Mouse (Mus musculus) embryonic facial prominence, embryonic 14.5 days (tissue): ENCODE results near the gene Fryl. TPM values are rescaled to one million over a fixed set of nuclear protein-coding genes. Genes with fewer than 3 reads are reported as not detected.
A peak's percentile ranks its signal among the peaks of the same experiment; 100 is the strongest.
"Not testable (repeated sequence)": the region's sequence is repeated elsewhere in the genome, so short reads cannot be mapped to it uniquely, and the experiment has no call there.

Source experiments
- ATAC-seq: fragments of 200-750 bp; cut with Nextera tagmentation; 2 replicates; pipeline ENCODE4 v1.8.0; 2017; ENCODE audit warnings: low read depth, moderate number of reproducible peaks, moderate TSS enrichment
- DNase-seq: peaks from one replicate; pipeline ENCODE4 v3.0.0-alpha.2; 2015; ENCODE audit warnings: low spot score
- H3K27ac ChIP-seq: fragments of 300-500 bp; sonication (generic); replicated peaks from 2 replicates; pipeline ENCODE4 v1.5.1; 2014; ENCODE audit warnings: low read depth, mild to moderate bottlenecking, low read length, moderate library complexity
- H3K27me3 ChIP-seq: fragments of 300-500 bp; sonication (generic); replicated peaks from 2 replicates; pipeline ENCODE4 v1.6.1; 2014; ENCODE audit warnings: low read length; ENCODE audit not compliant: control insufficient read depth, insufficient read depth
- H3K36me3 ChIP-seq: fragments of 300-500 bp; sonication (generic); 2 replicates; pipeline ENCODE4 v1.6.1; 2014; ENCODE audit warnings: low read length, mixed read lengths; ENCODE audit not compliant: control insufficient read depth, insufficient read depth
- H3K4me1 ChIP-seq: fragments of 300-500 bp; sonication (generic); 2 replicates; pipeline ENCODE4 v1.6.1; 2014; ENCODE audit warnings: antibody characterized with exemption, low read length; ENCODE audit not compliant: control insufficient read depth, insufficient read depth
- H3K4me2 ChIP-seq: fragments of 300-500 bp; sonication (generic); 2 replicates; pipeline ENCODE4 v1.6.1; 2014; ENCODE audit warnings: low read depth, mild to moderate bottlenecking, low read length, moderate library complexity, mixed read lengths
- H3K4me3 ChIP-seq: fragments of 300-500 bp; sonication (generic); 2 replicates; pipeline ENCODE4 v1.5.1; 2014; ENCODE audit warnings: low read depth, mild to moderate bottlenecking, low read length
- H3K9ac ChIP-seq: fragments of 300-500 bp; sonication (generic); 2 replicates; pipeline ENCODE4 v1.6.1; 2014; ENCODE audit warnings: low read depth, mild to moderate bottlenecking, low read length, moderate library complexity, mixed read lengths
- H3K9me3 ChIP-seq: fragments of 300-500 bp; sonication (generic); 2 replicates; pipeline ENCODE4 v1.6.1; 2016; ENCODE audit warnings: low read length; ENCODE audit not compliant: control insufficient read depth
- WGBS: fragments of 180-500 bp; shearing (Covaris S2); extraction: QIAGEN DNeasy Blood & Tissue Kit; methylation state at CpG from one replicate; pipeline ENCODE4 v1.1.7; 2014; 5-methylcytosine and 5-hydroxymethylcytosine counted together
- polyA plus RNA-seq: library from polyadenylated mRNA; unstranded; fragments of >200 nt; fragmentation: Nextera tagmentation; extraction: Ambion mirVana; gene quantifications from 2 replicates; pipeline ENCODE4 v1.2.1, GENCODE M21; 2014

The Fryl gene
- polyA plus RNA-seq, 1 experiment from 2014 or later = 26.8 TPM

- H3K9ac ChIP-seq, DNase-seq, H3K9me3 ChIP-seq, H3K4me1 ChIP-seq, H3K36me3 ChIP-seq, H3K27ac ChIP-seq: not testable (repeated sequence)
- Histone ChIP-seq H3K4me3 (peak overlapping the region; percentile 34), H3K4me2 (peak overlapping the region; percentile 63), H3K27me3 (peaks cover 12% of the 10 kb centered on the region)
- ATAC-seq = peak; percentile 75
- 23% methylated on average over 19 of the region's 27 CpGs for WGBS
Observed at GRCm38 (mm10) chr5:73012884-73013610, 243.4 kb downstream of the Fryl start.

DNA sequence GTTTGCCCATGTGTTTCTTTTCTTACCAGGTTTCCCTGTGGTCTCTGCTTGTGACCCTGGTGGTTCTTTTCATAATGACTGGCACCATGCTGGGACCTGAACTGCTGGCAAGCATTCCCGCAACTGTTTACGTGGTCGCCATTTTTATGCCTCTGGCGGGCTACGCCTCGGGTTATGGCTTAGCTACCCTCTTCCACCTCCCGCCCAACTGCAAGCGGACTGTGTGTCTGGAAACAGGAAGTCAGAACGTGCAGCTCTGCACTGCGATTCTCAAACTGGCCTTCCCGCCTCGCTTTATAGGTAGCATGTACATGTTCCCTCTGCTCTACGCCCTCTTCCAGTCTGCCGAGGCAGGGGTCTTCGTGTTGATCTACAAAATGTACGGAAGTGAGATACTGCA is 244.6 kb downstream of the Fryl start:
- not testable (repeated sequence) for H3K4me1 ChIP-seq, H3K9ac ChIP-seq, H3K4me2 ChIP-seq, DNase-seq, H3K9me3 ChIP-seq, H3K4me3 ChIP-seq, ATAC-seq, H3K27ac ChIP-seq, H3K36me3 ChIP-seq
- 88% methylated on average over 14 of the region's 16 CpGs for WGBS
- H3K27me3 ChIP-seq = peaks cover 22% of the 10 kb centered on the region

- WGBS = 44% methylated on average over 8 of the region's 8 CpGs
- H3K27ac ChIP-seq, H3K4me2 ChIP-seq, H3K9ac ChIP-seq, H3K4me3 ChIP-seq, DNase-seq, H3K9me3 ChIP-seq, H3K4me1 ChIP-seq, H3K36me3 ChIP-seq: not testable (repeated sequence)
- ATAC-seq = peak; percentile 39; the same call in 1 of the 2 replicates
- H3K27me3 ChIP-seq = peaks cover 31% of the 10 kb centered on the region
Observed at GRCm38 (mm10) chr5:73008230-73008629, 248.2 kb downstream of the Fryl start.

- peak overlapping the region; percentile 41 for H3K4me3 ChIP-seq
- ATAC-seq = no peak; the same call in 1 of the 2 replicates
- no peak overlapping the region for H3K9ac ChIP-seq
- peak overlapping the region; percentile 71 for H3K4me2 ChIP-seq
- no peaks in the 10 kb centered on the region for H3K4me1 ChIP-seq
- no peaks in the 10 kb centered on the region for H3K9me3 ChIP-seq
- no peaks in the 10 kb centered on the region for H3K36me3 ChIP-seq
- peaks cover 27% of the 10 kb centered on the region for H3K27me3 ChIP-seq
- 33% methylated on average over 5 of the region's 5 CpGs for WGBS
- H3K27ac ChIP-seq = no peak overlapping the region
- DNase-seq = no peak
Observed at GRCm38 (mm10) chr5:73007582-73007959, 248.8 kb downstream of the Fryl start.

GRCm38 (mm10) chr5:73006784-73007581 is 249.4 kb downstream of the Fryl start, which contains the start of gene Slc10a4:
Gene Slc10a4 (plus strand): TSS chr5:73006883.
- Histone ChIP-seq H3K4me1 (no peaks in the 10 kb centered on the region), H3K27ac (no peak within 1 kb of the TSS), H3K9me3 (no peaks in the 10 kb centered on the region), H3K9ac (peak within 1 kb of the TSS; percentile 43), H3K4me3 (peak within 1 kb of the TSS; percentile 41), H3K36me3 (no peaks in the 10 kb centered on the region), H3K4me2 (peak within 1 kb of the TSS; percentile 71), H3K27me3 (peaks cover 27% of the 10 kb centered on the region)
- whole genome bisulfite sequencing = 6% methylated on average over 61 of the region's 65 CpGs
- ATAC-seq = peak; percentile 87
- DNase-seq = no peak

DNA sequence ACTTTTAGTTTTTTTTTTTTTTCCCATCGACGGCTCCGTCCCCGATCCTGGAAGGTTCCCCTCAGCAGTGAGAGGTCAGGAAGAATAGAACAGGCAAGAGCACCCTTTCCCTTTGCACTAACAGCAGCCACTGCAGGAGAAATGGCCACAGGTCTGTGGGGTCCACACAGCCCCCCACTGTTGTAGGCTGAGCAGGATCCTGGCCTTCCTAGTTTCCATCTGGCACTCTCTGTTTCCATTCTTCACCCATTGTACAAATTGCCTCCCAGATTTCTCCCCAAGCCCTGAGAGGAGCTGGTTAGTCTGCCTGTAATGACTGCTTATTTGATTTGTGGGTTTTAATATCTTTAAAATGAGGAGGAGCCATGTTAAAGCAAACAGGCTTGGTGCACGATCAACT is 252.4 kb downstream of the Fryl start:
- DNase-seq (no peak), ATAC-seq (no peak)
- Histone ChIP-seq H3K4me3 (no peak overlapping the region), H3K9ac (no peak overlapping the region), H3K27me3 (peaks cover 27% of the 10 kb centered on the region), H3K4me2 (no peak overlapping the region), H3K9me3 (no peaks in the 10 kb centered on the region), H3K36me3 (no peaks in the 10 kb centered on the region), H3K27ac (no peak overlapping the region), H3K4me1 (no peaks in the 10 kb centered on the region)
- 73% methylated on average over 5 of the region's 5 CpGs for WGBS

DNA sequence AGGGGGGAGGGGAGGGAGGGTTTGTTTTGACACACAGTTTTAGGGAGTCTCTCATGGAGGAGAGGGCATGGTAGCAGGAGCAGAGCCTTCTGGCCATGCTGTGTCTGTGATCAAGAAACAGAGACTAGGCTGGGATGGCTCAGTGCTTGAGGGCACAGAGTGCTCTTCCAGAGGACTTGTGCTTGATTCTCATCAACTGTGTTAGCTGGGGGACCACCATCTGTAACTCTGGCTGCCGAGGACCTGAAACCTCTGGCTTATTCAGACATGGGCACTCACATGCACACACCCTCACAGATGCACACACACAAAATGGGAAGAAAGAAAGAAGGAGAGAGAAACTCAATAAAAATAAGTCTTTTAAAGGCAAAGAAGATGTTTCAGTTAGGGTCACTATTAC is 257.9 kb downstream of the Fryl start:
- not testable (repeated sequence) for H3K36me3 ChIP-seq, ATAC-seq, H3K4me1 ChIP-seq, H3K27me3 ChIP-seq, H3K4me3 ChIP-seq, H3K9me3 ChIP-seq, DNase-seq, H3K27ac ChIP-seq, H3K4me2 ChIP-seq, H3K9ac ChIP-seq
- WGBS = 67% methylated on average over 1 of the region's 1 CpGs

DNA sequence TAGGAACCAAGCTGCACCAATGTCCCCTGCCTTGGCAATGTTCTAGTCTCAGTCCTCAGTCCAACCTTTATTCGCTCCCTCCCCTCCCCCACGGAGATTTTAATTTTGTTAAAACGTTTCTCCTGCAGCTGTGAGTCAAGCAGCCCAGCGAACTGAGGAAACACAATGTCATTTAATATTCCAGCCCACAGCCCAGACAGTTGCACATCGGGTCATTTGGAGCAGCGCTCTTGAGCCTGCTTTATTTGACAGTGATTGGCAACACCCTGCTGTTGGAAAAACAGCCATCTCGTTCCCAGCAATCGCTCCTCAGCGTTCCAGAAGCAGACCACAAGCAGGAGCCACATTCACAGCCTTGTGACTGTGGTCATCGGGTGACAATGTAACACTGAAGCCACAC is 261.0 kb downstream of the Fryl start:
- Histone ChIP-seq H3K4me1 (no peaks in the 10 kb centered on the region), H3K36me3 (no peaks in the 10 kb centered on the region), H3K27me3 (no peaks in the 10 kb centered on the region), H3K9ac (no peak overlapping the region), H3K9me3 (no peaks in the 10 kb centered on the region), H3K4me3 (no peak overlapping the region), H3K27ac (no peak overlapping the region), H3K4me2 (no peak overlapping the region)
- 29% methylated on average over 10 of the region's 10 CpGs for WGBS
- 0 out of 2 replicates have a peak, but pooled peaks have one; percentile 30 for ATAC-seq
- DNase-seq = no peak
